Mouse (Mus musculus) naive thymus-derived CD4-positive, alpha-beta T cell, adult 2 months (primary cell): Measurements from ENCODE around the gene Zfp976.
A peak's percentile ranks its signal among the peaks of the same experiment; 100 is the strongest.
"Not testable (repeated sequence)": the region's sequence is repeated elsewhere in the genome, so short reads cannot be mapped to it uniquely, and the experiment has no call there.

ENCODE experiments used
- DNase-seq: peaks from one replicate; pipeline ENCODE4 v3.0.0-alpha.2; 2011; ENCODE audit warnings: low read depth

The Zfp976 gene

GRCm38 (mm10) chr7:42642152-42643115 is at the start of gene Zfp976:
Gene Zfp976, minus strand, starts transcription at chr7:42642588.
- peak; percentile 4 for DNase-seq

GRCm38 (mm10) chr7:42680081-42680480 is 37.7 kb upstream of the Zfp976 start:
- DNase-seq = not testable (repeated sequence)

- not testable (repeated sequence) for DNase-seq
Observed at GRCm38 (mm10) chr7:42679646-42680045, 37.3 kb upstream of the Zfp976 start.

GRCm38 (mm10) chr7:42660140-42660539 is 17.8 kb upstream of the Zfp976 start:
- DNase-seq = peak; percentile 1

- not testable (repeated sequence) for DNase-seq
Observed at GRCm38 (mm10) chr7:42655211-42655610, 12.8 kb upstream of the Zfp976 start.

- not testable (repeated sequence) for DNase-seq
Observed at GRCm38 (mm10) chr7:42643120-42643620, 782 bp upstream of the Zfp976 start.

- DNase-seq = not testable (repeated sequence)
Observed at GRCm38 (mm10) chr7:42631031-42631430, 11.4 kb downstream of the Zfp976 start.

- DNase-seq = peak; percentile 1
Observed at GRCm38 (mm10) chr7:42595666-42596065, 46.7 kb downstream of the Zfp976 start.

- not testable (repeated sequence) for DNase-seq
Observed at GRCm38 (mm10) chr7:42592413-42592812, 50.0 kb downstream of the Zfp976 start, which contains the start of gene Zfp977. Gene Zfp977, minus strand, starts transcription at chr7:42592547.

- not testable (repeated sequence) for DNase-seq
Observed at GRCm38 (mm10) chr7:42591311-42591710, 51.1 kb downstream of the Zfp976 start.

- no peak for DNase-seq
Observed at GRCm38 (mm10) chr7:42578488-42578887, 63.9 kb downstream of the Zfp976 start, which contains the start of gene Gm21028. Gene Gm21028, minus strand, starts transcription at chr7:42578588.
